Mouse (Mus musculus) CD4-positive helper T cell, adult 2 months (primary cell): ENCODE results near the gene Pole3.

ENCODE experiments used
- DNase-seq: peaks from one replicate; pipeline ENCODE4 v3.0.0-alpha.2; 2012; ENCODE audit warnings: low read depth, missing footprints, low spot score

Gene Pole3

DNA sequence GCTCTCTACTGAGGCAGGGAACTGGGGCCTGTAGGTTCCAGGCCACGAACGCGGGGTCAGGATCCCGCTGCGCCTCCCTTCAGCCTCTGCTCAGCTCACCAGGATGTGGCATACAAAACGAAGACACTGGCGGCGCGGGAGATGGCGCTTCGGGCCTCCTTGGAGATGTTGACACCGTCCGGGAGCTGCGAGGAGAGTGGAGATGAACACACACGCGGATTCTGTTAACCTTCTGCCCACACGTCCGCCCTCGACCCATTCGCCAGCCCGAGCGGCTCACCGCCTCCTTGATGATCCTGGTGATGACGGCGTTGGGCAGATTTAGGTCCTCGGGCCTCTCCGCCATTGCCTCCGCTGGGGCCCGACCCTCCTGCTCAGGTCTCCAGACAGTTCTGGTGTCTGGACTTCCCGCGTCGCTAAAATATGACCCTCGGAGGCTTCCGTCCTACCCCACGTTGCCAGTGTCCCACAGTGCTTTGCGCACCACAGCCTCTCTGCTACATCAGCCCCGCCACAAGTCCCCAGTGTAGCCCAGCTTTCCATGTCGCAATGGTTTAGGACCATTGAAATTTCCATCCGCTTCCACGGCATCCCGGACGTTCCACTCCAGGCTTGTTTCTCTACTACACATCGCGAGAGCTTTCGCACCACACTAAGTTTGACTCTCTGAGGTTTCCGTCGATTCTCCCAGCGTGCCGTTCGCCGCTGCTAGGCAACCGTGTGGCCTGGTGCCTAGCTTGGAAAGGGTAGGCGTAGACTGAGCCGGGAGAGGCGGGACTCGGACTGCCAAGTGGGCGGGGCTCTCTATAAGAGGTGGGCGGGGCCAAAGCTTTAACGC is at the start of gene Pole3, which contains the start of gene 4933430I17Rik:
Gene Pole3 (minus strand): TSS at position 418 of the 838 bp plus-strand sequence.
Gene 4933430I17Rik (plus strand): TSS at position 719 of the 838 bp plus-strand sequence.
- DNase-seq = peak; percentile 97

DNA sequence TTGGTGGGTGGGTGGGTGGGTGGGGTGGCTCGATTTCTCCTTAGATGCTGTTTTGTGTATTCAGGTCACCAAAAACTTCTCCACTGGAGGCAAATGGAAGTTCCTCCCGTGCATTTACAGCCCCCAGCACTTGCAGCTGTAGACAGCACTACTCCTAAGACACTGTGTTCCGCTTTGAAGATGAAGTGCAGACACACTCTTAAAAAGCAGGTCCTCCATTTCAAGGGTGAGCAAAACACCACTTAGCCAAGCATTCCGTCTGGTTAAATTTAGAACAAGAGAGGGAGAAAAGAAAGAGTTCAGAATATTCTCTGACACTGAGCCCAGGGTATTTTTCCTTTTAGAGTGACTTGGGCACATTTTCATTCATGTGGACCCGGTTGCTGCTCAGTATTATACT is 45.2 kb upstream of the Pole3 start:
- no peak for DNase-seq

DNA sequence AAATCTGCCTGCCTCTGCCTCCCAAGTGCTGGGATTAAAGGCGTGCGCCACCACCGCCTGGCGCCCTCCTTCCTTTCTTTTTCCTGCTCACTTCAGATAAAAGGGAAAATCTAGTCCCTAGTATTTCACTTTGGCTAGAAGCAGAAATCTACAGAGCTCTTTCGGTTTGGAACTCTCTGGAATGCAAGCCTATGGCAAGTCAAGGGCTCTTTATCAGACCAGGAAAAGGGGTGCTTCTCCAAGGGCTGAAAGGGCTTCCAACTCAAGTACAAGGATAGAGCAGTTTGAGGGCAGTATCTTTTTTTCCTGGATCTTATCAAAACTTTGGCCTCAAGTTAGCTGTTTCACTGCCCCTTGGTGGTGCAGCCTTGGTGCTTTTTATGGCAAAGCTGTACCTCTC is 44.7 kb upstream of the Pole3 start:
- no peak for DNase-seq

DNA sequence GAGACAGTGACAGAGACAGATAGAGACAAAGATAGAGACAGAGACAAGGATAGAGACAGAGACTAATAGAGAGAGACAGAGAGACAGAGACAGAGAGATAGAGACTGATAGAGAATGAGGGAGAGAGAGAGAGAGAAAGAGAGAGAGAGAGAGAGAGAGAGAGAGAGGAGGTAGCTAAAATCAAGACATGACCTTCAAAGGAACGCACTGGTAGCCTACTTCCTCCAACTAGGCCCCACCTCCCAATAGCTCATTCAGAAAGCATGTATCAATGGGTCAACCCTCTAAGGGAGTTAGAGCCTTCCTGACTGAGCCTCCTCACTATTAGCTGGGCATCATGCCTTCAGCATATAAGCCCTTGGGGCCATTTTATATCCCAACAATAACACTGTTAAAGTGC is 43.5 kb upstream of the Pole3 start:
- no peak for DNase-seq

DNA sequence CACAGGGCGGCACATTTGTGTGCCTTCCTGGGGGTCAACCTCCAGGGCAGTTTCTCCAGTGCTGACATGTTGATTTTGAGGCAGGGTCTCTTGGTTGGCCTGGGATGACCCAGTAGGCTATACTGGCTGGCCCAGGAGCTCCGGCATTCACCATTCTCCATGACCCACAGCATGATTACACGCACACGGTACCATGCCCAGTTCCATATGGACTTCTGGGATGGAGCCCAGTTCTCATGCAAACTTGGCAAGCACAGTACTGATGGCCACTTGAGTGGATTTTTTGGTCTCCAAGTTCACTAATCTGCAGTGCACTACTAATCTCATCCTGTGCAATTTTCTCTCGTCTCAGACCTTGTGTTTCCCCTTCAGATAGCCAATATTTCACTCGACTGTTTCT is 42.8 kb upstream of the Pole3 start:
- DNase-seq = no peak

DNA sequence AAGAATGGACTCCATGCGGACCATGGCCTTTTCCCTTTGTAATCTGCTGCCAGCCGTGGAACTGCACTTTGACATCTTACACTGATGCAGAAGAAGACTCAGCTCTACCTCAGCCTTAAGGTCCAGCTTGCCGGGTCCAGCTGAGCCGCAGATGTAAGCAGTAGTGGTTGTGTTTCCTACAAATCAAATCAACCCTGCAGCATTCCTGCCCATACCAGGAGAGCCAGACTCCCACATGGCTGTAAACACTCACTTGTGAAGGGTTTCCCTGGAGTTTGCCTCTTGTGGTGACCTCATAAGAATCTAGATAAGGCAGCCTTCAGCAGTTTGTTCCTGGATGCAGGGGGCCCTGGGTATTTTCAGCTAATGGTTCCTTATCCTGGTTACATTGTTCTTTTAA is 41.7 kb upstream of the Pole3 start:
- DNase-seq = no peak

DNA sequence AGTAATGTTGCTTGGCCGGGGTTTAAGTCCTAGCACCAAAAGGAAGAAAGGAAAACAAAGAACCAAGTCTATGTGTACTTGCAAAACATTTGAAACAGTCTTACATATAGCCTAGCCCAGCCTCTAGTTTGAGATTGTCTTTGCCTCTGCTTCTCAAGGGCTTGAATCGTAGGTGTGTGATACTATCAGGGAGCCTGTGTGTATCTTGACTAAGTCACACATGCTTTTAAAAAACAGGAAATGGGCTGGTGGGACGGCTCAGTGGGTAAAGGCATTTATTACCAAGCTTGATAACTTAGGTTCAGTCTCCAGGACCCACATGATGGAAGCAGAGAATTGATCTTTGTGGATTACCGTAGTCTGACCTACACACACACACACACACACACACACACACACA is 37.1 kb upstream of the Pole3 start:
- DNase-seq = peak; percentile 78

DNA sequence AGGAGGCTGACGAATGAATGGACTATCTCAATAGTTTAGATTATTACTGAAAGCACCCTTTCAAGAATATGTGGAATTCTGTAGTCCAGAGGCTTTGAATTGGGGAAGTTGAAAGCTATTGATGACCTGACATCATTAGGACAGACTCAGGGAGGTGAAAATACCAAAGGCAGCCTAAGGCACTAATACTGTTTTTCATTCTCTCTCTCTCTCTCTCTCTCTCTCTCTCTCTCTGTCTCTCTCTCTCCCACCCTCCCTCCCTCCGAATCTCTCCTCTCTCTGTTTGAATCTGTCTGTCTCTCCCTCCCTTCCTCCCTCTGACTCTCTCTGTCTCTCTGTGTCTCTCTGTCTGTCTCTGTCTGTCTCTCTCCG is 36.7 kb upstream of the Pole3 start:
- no peak for DNase-seq

DNA sequence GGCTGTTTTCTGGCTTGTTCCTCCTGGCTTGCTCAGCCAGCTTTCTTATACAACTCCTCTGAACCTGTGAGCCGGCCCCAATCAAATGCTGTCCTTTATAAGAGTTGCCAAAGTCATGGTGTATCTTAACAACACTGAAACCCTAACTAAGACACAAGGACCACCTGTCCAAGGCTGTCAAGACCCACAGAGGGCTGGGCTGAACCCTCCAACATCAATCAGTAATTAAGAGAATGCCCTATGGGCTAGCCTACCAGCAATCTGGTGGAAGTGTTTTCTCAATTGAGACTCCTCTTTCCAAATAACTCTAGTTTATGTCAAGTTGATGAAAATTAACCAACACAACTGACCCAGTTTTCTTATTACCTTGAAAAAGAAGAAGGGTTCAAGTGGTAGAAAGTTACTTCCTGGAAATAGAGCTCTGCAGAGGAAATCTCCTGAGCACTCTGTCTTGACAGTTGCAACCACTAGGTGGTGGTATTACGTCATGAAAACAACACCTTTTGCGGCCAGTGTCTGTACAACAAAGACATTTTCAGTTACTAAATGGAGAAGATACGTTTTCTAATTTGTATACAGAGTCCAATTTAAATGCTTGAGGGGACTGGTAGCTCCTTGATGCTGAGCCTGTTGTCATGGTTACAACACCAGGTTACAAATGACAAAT is 36.2 kb upstream of the Pole3 start:
- DNase-seq = peak; percentile 90

DNA sequence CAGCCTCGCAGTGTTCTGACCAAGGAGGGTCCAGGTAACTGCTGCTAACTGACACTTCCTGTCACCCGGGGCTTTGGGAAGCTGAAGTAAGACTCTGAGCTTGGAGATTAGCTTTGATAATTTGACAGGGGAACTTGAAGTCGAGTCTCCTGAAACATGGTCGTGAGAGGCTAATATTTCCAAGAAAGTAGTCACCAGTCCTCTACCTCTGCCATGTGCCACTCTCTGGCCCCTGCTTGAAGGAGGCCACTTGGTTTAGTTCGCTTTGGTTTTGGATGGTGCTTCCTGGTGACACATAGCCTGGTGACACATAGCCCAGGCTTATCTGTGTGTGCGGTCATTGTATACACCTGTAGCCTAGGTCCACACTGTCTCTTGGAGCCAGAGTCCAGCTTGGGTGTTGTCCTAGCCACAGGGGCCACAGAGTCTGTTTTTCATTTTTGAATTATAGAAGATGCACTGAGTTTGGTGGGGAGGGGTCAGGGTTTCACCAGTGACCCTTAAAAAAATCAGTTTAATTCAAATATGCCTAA is 35.0 kb upstream of the Pole3 start, which contains the start of gene Rgs3:
Gene Rgs3 (plus strand): TSS at position 51 of the 533 bp plus-strand sequence.
- DNase-seq = no peak

DNA sequence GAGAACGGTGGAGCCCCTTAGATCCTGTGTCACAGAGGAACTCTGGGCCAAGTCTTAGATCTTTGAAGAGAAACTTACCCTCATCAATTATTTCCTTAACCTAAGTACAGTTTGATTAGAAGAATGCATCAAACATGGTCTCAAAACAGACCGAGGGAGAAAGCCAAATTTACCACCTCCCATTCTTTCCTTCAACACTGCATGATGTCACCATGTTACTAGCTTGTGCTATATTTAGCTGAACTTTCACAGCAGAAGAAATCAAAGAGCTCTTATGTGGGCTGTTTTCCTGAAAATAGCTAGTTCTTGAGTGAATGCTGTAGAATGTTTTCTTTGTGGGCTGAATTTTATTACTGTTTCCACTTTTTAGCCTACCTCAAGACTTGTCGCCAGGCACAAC is 32.6 kb upstream of the Pole3 start:
- DNase-seq = peak; percentile 33

DNA sequence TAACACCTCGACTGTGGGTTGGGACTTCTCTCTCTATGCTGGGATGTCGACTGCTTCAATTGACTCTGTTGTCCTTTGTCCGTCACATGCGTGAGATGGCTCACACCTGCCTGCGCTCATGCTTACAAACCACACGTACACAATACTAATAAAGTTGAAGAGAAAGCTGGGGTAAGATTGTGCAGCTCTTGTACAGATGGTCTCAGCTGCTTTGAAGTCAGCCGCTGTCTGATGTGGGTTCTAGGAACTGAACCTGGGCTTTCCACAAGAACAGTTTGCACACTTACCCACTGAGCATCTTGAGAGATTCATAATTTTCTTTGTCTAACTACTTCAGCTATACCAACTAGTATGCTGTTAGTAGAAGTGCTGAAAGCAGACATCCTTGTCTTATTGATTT is 27.1 kb upstream of the Pole3 start:
- DNase-seq = peak; percentile 60

DNA sequence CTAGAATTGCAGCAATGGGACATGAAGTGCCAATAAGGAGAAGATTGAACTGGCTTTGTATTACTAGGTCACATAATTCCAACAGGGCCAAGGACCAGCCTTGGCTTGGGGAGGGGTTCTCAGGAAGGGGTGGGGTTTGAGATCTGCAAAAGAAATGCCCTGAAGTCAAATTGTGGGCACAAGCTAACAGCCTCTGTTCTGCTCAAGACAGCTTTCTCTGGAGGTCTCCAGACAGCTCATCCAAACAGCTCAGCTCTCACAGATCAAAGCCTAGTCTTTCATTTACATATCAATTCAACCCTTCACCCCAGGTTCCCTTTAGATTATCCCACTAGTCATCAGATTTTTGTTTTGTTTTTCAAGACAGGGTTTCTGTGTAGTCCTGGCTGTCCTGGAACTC is 19.9 kb upstream of the Pole3 start:
- DNase-seq = no peak

DNA sequence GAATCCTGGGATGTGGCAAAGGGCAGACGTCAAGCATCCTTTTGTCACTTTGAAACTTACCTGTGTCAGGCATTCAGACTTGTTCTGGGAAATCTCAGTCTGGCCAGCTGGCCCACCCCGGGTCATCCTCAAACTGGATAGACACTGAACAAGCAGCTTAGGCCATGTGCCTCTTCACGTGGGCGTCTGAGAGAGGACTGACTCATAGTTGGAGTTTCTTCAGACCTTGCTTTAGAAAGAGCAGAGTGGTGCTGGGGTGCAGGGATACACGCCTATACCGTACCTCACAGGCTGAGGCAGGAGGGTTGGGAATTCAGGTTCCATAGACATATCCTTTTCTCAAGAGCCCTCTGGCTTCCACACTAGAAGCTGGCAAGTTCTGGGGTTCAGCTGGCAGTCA is 18.9 kb upstream of the Pole3 start:
- DNase-seq = no peak

DNA sequence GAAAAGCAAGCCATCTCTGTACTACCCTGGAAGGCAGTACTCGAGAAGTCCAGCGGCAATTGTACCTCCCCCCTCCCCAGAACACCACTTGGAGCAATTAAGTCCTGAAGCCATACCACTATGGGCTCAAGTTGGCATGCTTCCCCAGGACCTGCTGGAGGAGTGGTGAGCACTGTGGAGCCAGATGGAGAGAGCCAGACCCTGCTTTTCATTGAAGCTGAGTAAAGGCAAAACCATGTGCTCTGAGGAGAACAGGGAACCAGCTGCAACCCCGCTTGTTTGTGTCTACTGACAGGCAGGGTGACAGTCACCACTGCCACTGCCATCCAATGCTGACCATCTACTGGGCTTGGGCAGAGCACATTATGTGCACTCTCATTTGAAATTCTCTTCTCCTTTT is 16.9 kb upstream of the Pole3 start:
- DNase-seq = no peak

DNA sequence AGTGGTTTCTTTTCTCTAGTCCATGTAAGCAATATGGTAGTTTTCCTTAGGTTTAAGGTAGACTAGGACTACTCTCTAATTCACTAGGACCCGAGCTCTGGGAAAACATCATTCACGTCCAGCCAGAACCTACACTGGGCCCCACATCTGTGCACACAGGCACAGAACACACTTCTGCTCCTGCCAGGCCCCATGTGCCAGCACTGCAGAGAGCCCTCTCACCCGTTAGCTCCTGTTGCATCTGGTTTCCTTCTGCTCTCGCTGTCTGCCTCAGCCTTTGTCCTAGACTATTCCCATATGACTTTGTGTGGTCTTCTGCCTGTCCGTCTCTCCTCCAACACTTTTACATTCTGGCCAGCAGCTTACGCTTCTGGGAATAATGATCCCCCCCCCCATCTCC is 8.9 kb upstream of the Pole3 start:
- DNase-seq = no peak

DNA sequence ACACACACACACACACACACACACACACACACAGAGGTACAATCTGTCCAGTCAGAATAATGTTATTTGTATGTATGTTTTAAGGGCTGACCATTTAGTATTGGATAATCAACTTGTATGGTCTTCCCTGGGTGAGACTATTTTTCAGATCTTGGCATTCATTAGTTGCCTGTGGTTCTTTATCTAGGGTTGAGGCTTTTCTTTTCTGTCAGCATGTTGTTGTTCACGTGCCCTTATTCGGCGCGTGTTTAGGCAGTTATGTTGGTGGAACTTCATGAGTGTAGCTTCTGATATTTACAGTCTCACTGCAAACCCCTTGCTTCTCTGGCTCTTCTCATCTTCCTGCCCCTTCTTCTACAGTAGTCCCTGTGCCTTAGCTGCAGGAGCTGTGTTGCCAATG is 2.8 kb upstream of the Pole3 start:
- DNase-seq = no peak

DNA sequence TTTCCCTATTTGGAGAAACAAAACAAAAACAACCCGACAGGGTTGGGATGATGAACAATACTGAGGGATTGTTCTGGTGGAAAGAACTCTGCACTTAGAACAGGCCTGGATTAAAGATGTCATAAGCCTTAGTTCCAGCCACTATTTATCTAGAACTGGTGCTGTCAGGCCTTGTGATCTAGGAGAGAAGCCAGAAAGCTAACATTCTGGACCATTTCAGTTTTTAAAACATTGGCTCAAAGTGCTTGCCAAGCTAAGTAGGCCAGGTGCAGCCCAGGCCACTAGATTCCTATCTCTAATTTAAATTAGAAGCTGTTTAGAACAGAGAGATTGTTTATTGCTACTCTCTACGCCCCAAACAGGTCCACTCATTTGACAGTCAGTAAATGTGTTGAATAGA is 1.4 kb upstream of the Pole3 start:
- DNase-seq = no peak

DNA sequence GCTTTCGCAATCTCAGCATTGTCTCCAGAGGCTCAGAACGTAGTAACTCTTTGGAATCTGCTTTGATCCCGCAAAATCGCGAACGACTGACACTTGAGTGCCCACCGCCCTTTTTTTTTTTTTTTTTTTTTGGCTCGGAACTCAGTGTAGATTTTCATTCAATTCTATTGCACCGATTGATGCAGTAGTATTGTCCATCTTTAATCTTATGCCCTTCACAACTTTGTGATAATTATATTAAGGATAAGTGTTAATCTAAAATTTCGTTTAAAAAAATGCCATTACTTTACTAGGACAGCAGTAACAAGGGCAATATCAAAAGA is 582 bp upstream of the Pole3 start:
- DNase-seq = no peak

DNA sequence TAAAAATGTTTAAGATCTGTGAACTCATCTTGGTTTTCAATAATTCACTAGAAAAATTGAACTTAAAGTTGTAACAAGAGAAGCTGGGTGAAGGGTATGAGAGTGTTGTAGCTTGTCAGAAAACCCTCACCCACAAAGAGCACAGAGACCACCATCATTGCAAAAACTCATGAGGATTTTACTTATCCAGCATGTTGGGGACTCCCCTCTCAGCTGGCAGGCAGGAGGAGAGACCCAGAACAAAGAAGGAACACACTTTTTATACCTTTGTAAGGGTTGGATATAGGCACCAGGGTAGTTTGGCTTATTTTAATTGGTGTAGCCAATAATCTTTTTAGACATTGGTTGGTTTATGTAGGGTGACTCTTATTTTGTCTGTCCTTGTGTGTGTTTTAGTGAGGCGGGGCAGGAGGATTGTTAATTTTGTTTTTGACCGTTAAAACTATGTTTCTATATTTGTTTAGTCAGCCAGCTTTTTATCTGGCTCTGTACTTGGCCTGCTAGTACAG is 3.9 kb downstream of the Pole3 start:
- DNase-seq = no peak

DNA sequence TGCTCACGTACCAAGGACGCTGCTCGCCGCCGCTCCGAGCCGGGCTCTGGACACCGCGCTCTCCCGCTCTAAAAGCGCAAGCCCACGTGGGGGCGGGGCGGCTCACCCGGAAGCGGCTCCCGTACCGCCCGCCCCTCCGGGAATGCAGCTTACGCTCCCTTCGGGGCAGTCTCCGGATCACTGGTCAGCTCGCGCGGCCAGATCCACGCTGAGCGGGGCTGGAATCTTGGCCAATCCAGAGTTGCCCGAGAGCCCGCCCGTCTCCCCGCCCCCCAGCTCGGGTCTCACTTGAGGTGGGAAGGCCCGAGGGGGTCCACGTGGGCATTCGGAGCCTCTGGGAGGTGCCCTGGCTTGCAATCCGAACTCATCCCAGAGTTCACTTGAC is 5.0 kb downstream of the Pole3 start, which contains the start of gene Alad:
Gene Alad (minus strand): TSS at position 70 of the 385 bp plus-strand sequence.
- DNase-seq = peak; percentile 81

DNA sequence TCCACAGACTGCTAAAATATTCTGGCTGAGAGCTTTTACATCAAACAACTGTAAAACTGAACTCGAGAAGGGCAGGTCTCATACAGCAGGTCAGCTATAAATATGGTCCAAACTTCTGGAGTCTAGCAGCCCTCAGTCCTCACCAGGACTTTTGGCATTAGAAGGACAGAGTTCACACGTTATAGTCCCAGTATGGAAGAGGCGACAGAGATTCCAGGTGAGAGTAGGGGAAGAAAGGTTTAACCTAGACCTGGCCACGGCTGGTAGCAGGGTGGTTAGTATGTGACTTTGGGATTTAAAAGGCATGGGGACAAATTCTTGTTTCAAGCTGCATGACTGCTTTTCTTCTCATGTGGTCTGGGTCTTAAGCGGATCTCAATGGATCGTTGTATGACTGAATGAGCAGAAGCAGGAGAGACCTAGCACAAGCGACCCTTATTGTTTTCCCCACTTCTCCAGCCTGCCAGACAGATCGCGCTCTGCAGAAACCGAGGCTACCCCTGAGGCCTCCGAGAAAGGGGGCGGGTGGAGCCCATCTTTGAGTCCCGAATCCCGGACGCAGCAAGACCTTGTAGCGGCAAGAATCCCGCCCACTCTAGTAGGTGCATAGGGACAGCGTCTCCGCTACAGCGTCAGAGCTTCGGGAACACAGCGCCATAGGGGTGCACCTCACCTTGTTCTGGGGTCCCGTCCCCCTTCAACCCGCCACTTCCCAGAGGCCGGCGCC is 5.6 kb downstream of the Pole3 start:
- DNase-seq = no peak
